Mouse (Mus musculus) ES-E14 (cell line): ENCODE measurements at regions not wholly inside any gene's neighbourhood (a gene's known extent, or its start where the extent isn't known, plus 50 kb on each side); places are given as distances from the start of the nearest gene placed in this dataset.

ENCODE experiments used
- DNase-seq: peaks from one replicate; pipeline ENCODE4 v3.0.0-alpha.2; 2013; ENCODE audit warnings: low read depth, low spot score
- H3K27ac ChIP-seq: 2 replicates; pipeline ENCODE4 v1.5.1; 2012; ENCODE audit warnings: low read depth, mild to moderate bottlenecking, low read length, moderate library complexity, mixed read lengths; ENCODE audit not compliant: poor library complexity, insufficient read depth, severe bottlenecking
- H3K36me3 ChIP-seq: 2 replicates; pipeline ENCODE4 v1.6.1; 2012; ENCODE audit warnings: mild to moderate bottlenecking, low read length, moderate library complexity, mixed read lengths; ENCODE audit not compliant: control insufficient read depth, poor library complexity, insufficient read depth, severe bottlenecking
- H3K4me1 ChIP-seq, 2 experiments: fragments of 150-350 bp in 1 of 2; sonication (generic) in 1 of 2; 2 replicates each; pipeline ENCODE4 v1.6.1; 2012; ENCODE audit warnings: low read length in 2 of 2, mild to moderate bottlenecking in 1 of 2, mixed read lengths in 1 of 2; ENCODE audit not compliant: control insufficient read depth in 2 of 2, insufficient read depth in 2 of 2, poor library complexity in 1 of 2
- H3K4me3 ChIP-seq, 2 experiments: fragments of 150-350 bp in 1 of 2; sonication (generic) in 1 of 2; 2 replicates each; pipeline ENCODE4 v1.5.1; 2012; ENCODE audit warnings: low read length in 2 of 2, low read depth in 1 of 2, mild to moderate bottlenecking in 1 of 2, mixed read lengths in 1 of 2; ENCODE audit not compliant: insufficient read depth in 1 of 2, poor library complexity in 1 of 2, severe bottlenecking in 1 of 2
- H3K9ac ChIP-seq: 2 replicates; pipeline ENCODE4 v1.6.1; 2012; ENCODE audit warnings: low read depth, mild to moderate bottlenecking, low read length, mixed read lengths; ENCODE audit not compliant: poor library complexity, insufficient read depth, severe bottlenecking
- H3K9me3 ChIP-seq: fragments of 150-350 bp; sonication (generic); 2 replicates; pipeline ENCODE4 v1.6.1; 2012; ENCODE audit warnings: low read depth, mild to moderate bottlenecking, low read length; ENCODE audit not compliant: control insufficient read depth, insufficient read depth
- CHD2 ChIP-seq: IDR thresholded peaks from 2 replicates; pipeline ENCODE4 v1.6.1; 2014; ENCODE audit warnings: mild to moderate bottlenecking, low read depth, low read length, inconsistent platforms
- HCFC1 ChIP-seq: IDR thresholded peaks from 2 replicates; pipeline ENCODE4 v1.6.1; 2012; ENCODE audit warnings: low read length, inconsistent platforms, borderline replicate concordance; ENCODE audit not compliant: insufficient read depth
- MAFK ChIP-seq: IDR thresholded peaks from 2 replicates; pipeline ENCODE4 v1.6.1; 2014; ENCODE audit warnings: mild to moderate bottlenecking, low read depth, low read length, inconsistent platforms; ENCODE audit not compliant: insufficient read depth
- ZC3H11A ChIP-seq: IDR thresholded peaks from 2 replicates; pipeline ENCODE4 v1.6.1; 2012; ENCODE audit warnings: low read depth, mild to moderate bottlenecking, inconsistent platforms, low read length, borderline replicate concordance
- ZNF384 ChIP-seq: IDR thresholded peaks from 2 replicates; pipeline ENCODE4 v1.6.1; 2012; ENCODE audit warnings: low read depth, low read length, inconsistent platforms
- in situ Hi-C, 2 experiments: fragments of 600-800 bp; cut with MboI; formaldehyde crosslinking; loops; one replicate each; pipeline ENCODE4 v1.15.1; 2025; ENCODE audit warnings: low sequenced_read_pairs in 2 of 2, inconsistent platforms in 1 of 2; ENCODE audit not compliant: unreplicated experiment in 2 of 2

GRCm38 (mm10) chr13:51274639-51275038 lies 103.8 kb downstream of the Nxnl2 start:
- DNase-seq = no peak

GRCm38 (mm10) chr13:51276601-51277000 lies 105.8 kb downstream of the Nxnl2 start:
- Histone ChIP-seq H3K27ac (no peak overlapping the region), H3K4me1 (peaks cover 0 to 2% of the 10 kb centered on the region in 2 experiments; a peak in 1 of 4 replicates)
- in situ Hi-C loops = no loop called here

More at GRCm38 (mm10) chr13:51274639-51275038, 103.8 kb downstream of the Nxnl2 start:
- Histone ChIP-seq H3K9ac (no peak overlapping the region), H3K36me3 (no peaks in the 10 kb centered on the region), H3K4me1 (no peaks in the 10 kb centered on the region), H3K27ac (no peak overlapping the region), H3K4me3 (no peak overlapping the region), H3K9me3 (peaks cover 3% of the 10 kb centered on the region; the same call in 1 of the 2 replicates)
- in situ Hi-C loops = no loop called here
- TF ChIP-seq ZNF384 (no peak), MAFK (no peak), ZC3H11A (no peak), CHD2 (no peak), HCFC1 (no peak)

GRCm38 (mm10) chr13:51277515-51277914 lies 106.7 kb downstream of the Nxnl2 start:
- in situ Hi-C loops = no loop called here
- no peaks in the 10 kb centered on the region for H3K9me3 ChIP-seq
- no peak overlapping the region for H3K27ac ChIP-seq
- DNase-seq = no peak
- H3K4me3 ChIP-seq = no peak overlapping the region
- no peak overlapping the region for H3K9ac ChIP-seq
- H3K36me3 ChIP-seq = no peaks in the 10 kb centered on the region
- TF ChIP-seq ZNF384 (no peak), HCFC1 (no peak), MAFK (no peak), ZC3H11A (no peak), CHD2 (no peak)
- H3K4me1 ChIP-seq = peaks cover 0 to 2% of the 10 kb centered on the region in 2 experiments; a peak in 1 of 4 replicates

More at GRCm38 (mm10) chr13:51276601-51277000, 105.8 kb downstream of the Nxnl2 start:
- Histone ChIP-seq H3K4me3 (no peak overlapping the region), H3K9me3 (no peaks in the 10 kb centered on the region), H3K9ac (no peak overlapping the region), H3K36me3 (no peaks in the 10 kb centered on the region)
- no peak for DNase-seq
- TF ChIP-seq HCFC1 (no peak), ZNF384 (no peak), ZC3H11A (no peak), MAFK (no peak), CHD2 (no peak)

- Histone ChIP-seq H3K36me3 (no peaks in the 10 kb centered on the region), H3K4me1 (peaks cover 0 to 2% of the 10 kb centered on the region in 2 experiments; a peak in 1 of 4 replicates), H3K9ac (no peak overlapping the region), H3K27ac (no peak overlapping the region), H3K9me3 (no peaks in the 10 kb centered on the region), H3K4me3 (no peak overlapping the region)
- TF ChIP-seq ZNF384 (no peak), HCFC1 (no peak), ZC3H11A (no peak), CHD2 (no peak), MAFK (no peak)
- in situ Hi-C loops = no loop called here
- DNase-seq = no peak
These were observed 109.0 kb downstream of the Nxnl2 start for GRCm38 (mm10) chr13:51279642-51280387.
